Mouse (Mus musculus) thymus, adult 2 months (tissue): Measurements from ENCODE around the gene Slc8a3.
"Not testable (repeated sequence)": the region's sequence is repeated elsewhere in the genome, so short reads cannot be mapped to it uniquely, and the experiment has no call there.

Source experiments
- CTCF ChIP-seq: fragments of 200-500 bp; IDR thresholded peaks from 2 replicates; pipeline ENCODE4 v1.5.1; 2012; ENCODE audit warnings: mild to moderate bottlenecking, control low read depth, low read length, moderate library complexity, borderline replicate concordance; ENCODE audit not compliant: control insufficient read depth, poor library complexity, insufficient read depth; ENCODE audit errors: extremely low read depth
- POLR2A ChIP-seq: fragments of 200-500 bp; IDR thresholded peaks from 2 replicates; pipeline ENCODE4 v1.6.1; 2012; ENCODE audit warnings: mild to moderate bottlenecking, low read length, control low read depth, moderate library complexity; ENCODE audit not compliant: control insufficient read depth, poor library complexity, insufficient read depth; ENCODE audit errors: extremely low read depth

DNA sequence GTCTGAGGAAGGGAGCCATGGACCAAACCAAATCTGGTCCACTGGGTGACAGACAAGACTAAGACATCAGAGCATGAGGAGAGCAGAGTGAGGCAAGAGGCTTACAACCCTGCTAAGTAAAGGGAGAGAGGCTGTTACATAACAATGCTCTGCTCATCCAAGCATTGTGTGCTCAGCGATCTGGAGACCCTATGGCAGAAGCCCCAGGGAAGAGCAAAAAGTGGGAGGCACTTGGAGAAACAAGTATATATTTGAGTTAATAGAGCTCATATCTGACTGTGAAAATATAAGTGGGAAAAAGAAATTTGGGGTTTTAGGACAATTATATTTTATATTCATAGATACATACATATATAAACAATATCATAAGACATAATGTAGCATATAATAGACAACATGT lies 46.4 kb upstream of the Slc8a3 start, which contains the start of gene Gm4787:
- not testable (repeated sequence) for TF ChIP-seq CTCF, POLR2A
